Mouse (Mus musculus) cerebellum, adult 18-20 months (tissue): ENCODE data around the gene Dnajc9.

Experiments used
- DNase-seq, 2 experiments: peaks; one replicate each; pipeline ENCODE4 v3.0.0; 2021

Dnajc9 gene

GRCm38 (mm10) chr14:20388441-20389129 is at the start of gene Dnajc9:
Dnajc9 (minus strand) TSS chr14:20388910.
- DNase-seq, result peak; percentile 93 to 96

GRCm38 (mm10) chr14:20436976-20437375 is 48.3 kb upstream of the Dnajc9 start:
- DNase-seq, result no peak

- peak in 1 of 2 experiments; percentile 10 for DNase-seq
Measured at GRCm38 (mm10) chr14:20432420-20432819, 43.7 kb upstream of the Dnajc9 start.

GRCm38 (mm10) chr14:20431726-20432125 is 43.0 kb upstream of the Dnajc9 start:
- no peak for DNase-seq

- DNase-seq, result no peak
Measured at GRCm38 (mm10) chr14:20429833-20430232, 41.1 kb upstream of the Dnajc9 start.

GRCm38 (mm10) chr14:20428593-20428992 is 39.9 kb upstream of the Dnajc9 start:
- no peak for DNase-seq

- no peak for DNase-seq
Measured at GRCm38 (mm10) chr14:20423046-20423445, 34.3 kb upstream of the Dnajc9 start.

GRCm38 (mm10) chr14:20422257-20422656 is 33.5 kb upstream of the Dnajc9 start:
- no peak for DNase-seq

- DNase-seq, result peak in 1 of 2 experiments; percentile 37
Measured at GRCm38 (mm10) chr14:20400071-20400470, 11.4 kb upstream of the Dnajc9 start.

GRCm38 (mm10) chr14:20398864-20399263 is 10.2 kb upstream of the Dnajc9 start:
- no peak for DNase-seq

GRCm38 (mm10) chr14:20397220-20397619 is 8.5 kb upstream of the Dnajc9 start:
- no peak for DNase-seq

- peak; percentile 95 to 97 for DNase-seq
Measured at GRCm38 (mm10) chr14:20393205-20393913, 4.6 kb upstream of the Dnajc9 start, which contains the start of gene Mrps16. Mrps16 (minus strand) TSS chr14:20393634.

- no peak for DNase-seq
Measured at GRCm38 (mm10) chr14:20392326-20392725, 3.6 kb upstream of the Dnajc9 start.

- no peak for DNase-seq
Measured at GRCm38 (mm10) chr14:20389446-20390079, 853 bp upstream of the Dnajc9 start.

- no peak for DNase-seq
Measured at GRCm38 (mm10) chr14:20379753-20380430, 8.8 kb downstream of the Dnajc9 start.

- DNase-seq, result no peak
Measured at GRCm38 (mm10) chr14:20379087-20379640, 9.5 kb downstream of the Dnajc9 start.

GRCm38 (mm10) chr14:20378313-20379061 is 10.2 kb downstream of the Dnajc9 start:
- peak; percentile 43 to 60 for DNase-seq

GRCm38 (mm10) chr14:20377112-20377521 is 11.6 kb downstream of the Dnajc9 start:
- DNase-seq, result no peak

- no peak for DNase-seq
Measured at GRCm38 (mm10) chr14:20371854-20372253, 16.9 kb downstream of the Dnajc9 start.

- DNase-seq, result no peak
Measured at GRCm38 (mm10) chr14:20370798-20371197, 17.9 kb downstream of the Dnajc9 start.

- no peak for DNase-seq
Measured at GRCm38 (mm10) chr14:20368271-20368670, 20.4 kb downstream of the Dnajc9 start.

- no peak for DNase-seq
Measured at GRCm38 (mm10) chr14:20363230-20363629, 25.5 kb downstream of the Dnajc9 start.
